ENCODE assay signal across 22 mouse cellular contexts in genomic region chr14:19803222-19803621, GRCm38 (mm10). TPM values are rescaled to one million over a fixed set of nuclear protein-coding genes. Genes with fewer than 3 reads are reported as not detected.
DNase-seq lines count a peak whose midpoint lies in the region; ATAC-seq and TF ChIP-seq lines count a peak whose summit lies in the region.
"Had no signal": no experiment of that assay in that cellular context is flagged by ENCODE, and none has a peak within 500 bp of the region (broad histone marks: within the 10 kb centered on the region; RNA-seq: fewer than 3 reads in every experiment).

No protein-coding gene starts in this region.

- TF ChIP-seq CTCF in lung, embryonic 14.5 days (IDR thresholded peaks at IDR 0.05; ENCODE audit: low read depth): no peak
- no peak for TF ChIP-seq CTCF in lung, adult 2 months (IDR thresholded peaks at IDR 0.05; ENCODE audit: insufficient read depth, low read length)

- no peak for TF ChIP-seq POLR2A in lung, adult 2 months (IDR thresholded peaks at IDR 0.05; ENCODE audit: borderline replicate concordance, extremely low read depth, low read depth, low read length)
- TF ChIP-seq POLR2A in myocyte (IDR thresholded peaks at IDR 0.05; ENCODE audit: insufficient read length, low read depth): no peak

- peak; percentile 35; the same call in 1 of the 2 replicates for ATAC-seq in lung, embryonic 14.5 days (ENCODE audit: insufficient read depth)
- ATAC-seq in common myeloid progenitor, adult 5-6 weeks (replicated peaks; ENCODE audit: low read depth, poor library complexity, severe bottlenecking): peak; percentile 52
- ATAC-seq in forebrain, embryonic 14.5 days: peak; percentile 49; the same call in 1 of the 2 replicates
- ATAC-seq in monocyte, adult 5-6 weeks (replicated peaks; ENCODE audit: insufficient number of reproducible peaks, low FRiP score, low TSS enrichment, poor library complexity, severe bottlenecking): no peak
- ATAC-seq: midbrain, embryonic 16.5 days; Patski had no signal

- H3K4me1 ChIP-seq in lung, embryonic 14.5 days (ENCODE audit: insufficient read depth): no peaks in the 10 kb centered on the region
- no peaks in the 10 kb centered on the region for H3K4me1 ChIP-seq in lung, adult 2 months (ENCODE audit: control insufficient read depth, insufficient read depth, low read length)
- H3K4me1 ChIP-seq in forebrain, embryonic 14.5 days (ENCODE audit: control insufficient read depth, insufficient read depth, low read length): no peaks in the 10 kb centered on the region
- H3K4me1 ChIP-seq: hindbrain, embryonic 13.5 days; neural tube, embryonic 13.5 days; stomach, embryonic 15.5 days had no signal

- 66% methylated on average over 4 of the region's 4 CpGs for WGBS in lung, embryonic 14.5 days
- 71% methylated on average over 4 of the region's 4 CpGs for WGBS in lung, adult 2 months
- WGBS in forebrain, embryonic 14.5 days: 47% methylated on average over 4 of the region's 4 CpGs

- H3K9me3 ChIP-seq in lung, embryonic 14.5 days (ENCODE audit: low read depth, low read length): no peaks in the 10 kb centered on the region
- H3K9me3 ChIP-seq in forebrain, embryonic 14.5 days (replicated peaks; ENCODE audit: control insufficient read depth, low read length): no peaks in the 10 kb centered on the region
- H3K9me3 ChIP-seq: hindbrain, embryonic 13.5 days; limb, embryonic 13.5 days; liver, embryonic 15.5 days; neural tube, embryonic 13.5 days; stomach, embryonic 15.5 days had no signal

- no peak overlapping the region for H3K27ac ChIP-seq in lung, embryonic 14.5 days (ENCODE audit: low read depth)
- no peak overlapping the region for H3K27ac ChIP-seq in forebrain, embryonic 14.5 days (ENCODE audit: low read depth, low read length)
- H3K27ac ChIP-seq: gastrocnemius, adult 2 months; hindbrain, embryonic 13.5 days; liver, embryonic 15.5 days; neural tube, embryonic 13.5 days; stomach, embryonic 15.5 days had no signal

- no peaks in the 10 kb centered on the region for H3K27me3 ChIP-seq in lung, embryonic 14.5 days (ENCODE audit: insufficient read depth, low read length)
- no peaks in the 10 kb centered on the region for H3K27me3 ChIP-seq in forebrain, embryonic 14.5 days (replicated peaks; ENCODE audit: control insufficient read depth, insufficient read depth, low read length)
- no peaks in the 10 kb centered on the region for H3K27me3 ChIP-seq in myocyte (ENCODE audit: control insufficient read depth, insufficient read depth, insufficient read length)
- H3K27me3 ChIP-seq: hindbrain, embryonic 13.5 days; limb, embryonic 13.5 days; liver, embryonic 15.5 days; neural tube, embryonic 13.5 days; Patski; stomach, embryonic 15.5 days had no signal

- H3K4me2 ChIP-seq in lung, embryonic 14.5 days: no peak overlapping the region
- no peak overlapping the region for H3K4me2 ChIP-seq in forebrain, embryonic 14.5 days (ENCODE audit: low read length)
- H3K4me2 ChIP-seq in myocyte (ENCODE audit: low read depth): peak overlapping the region; percentile 3
- H3K4me2 ChIP-seq: heart, embryonic 11.5 days; hindbrain, embryonic 13.5 days; limb, embryonic 13.5 days; liver, embryonic 15.5 days; neural tube, embryonic 13.5 days; stomach, embryonic 15.5 days had no signal

- H3K79me2 ChIP-seq in myocyte (ENCODE audit: control insufficient read depth, insufficient read depth): no peaks in the 10 kb centered on the region

- peaks cover 36% of the 10 kb centered on the region for H3K36me3 ChIP-seq in lung, embryonic 14.5 days (ENCODE audit: insufficient read depth)
- no peaks in the 10 kb centered on the region for H3K36me3 ChIP-seq in forebrain, embryonic 14.5 days (ENCODE audit: control insufficient read depth, insufficient read depth, low read length)
- H3K36me3 ChIP-seq in myocyte (ENCODE audit: control insufficient read depth, insufficient read depth): no peaks in the 10 kb centered on the region
- H3K36me3 ChIP-seq: stomach, embryonic 15.5 days had no signal

- H3ac ChIP-seq in myocyte (ENCODE audit: control insufficient read depth, insufficient read length): no peak overlapping the region

- no peak overlapping the region for H3K9ac ChIP-seq in lung, embryonic 14.5 days
- H3K9ac ChIP-seq in forebrain, embryonic 14.5 days (ENCODE audit: low read length): no peak overlapping the region
- H3K9ac ChIP-seq: hindbrain, embryonic 13.5 days; limb, embryonic 13.5 days; liver, embryonic 15.5 days; neural tube, embryonic 13.5 days; stomach, embryonic 15.5 days had no signal

- no peak overlapping the region for H3K4me3 ChIP-seq in lung, embryonic 14.5 days (ENCODE audit: low read depth, low read length)
- no peak overlapping the region for H3K4me3 ChIP-seq in lung, adult 2 months (replicated peaks; ENCODE audit: extremely low read depth, low read depth, low read length)
- H3K4me3 ChIP-seq in forebrain, embryonic 14.5 days (ENCODE audit: low read depth, low read length): no peak overlapping the region
- H3K4me3 ChIP-seq in myocyte: no peak overlapping the region
- H3K4me3 ChIP-seq: gastrocnemius, adult 2 months; hindbrain, embryonic 13.5 days; limb, embryonic 13.5 days; liver, embryonic 15.5 days; neural tube, embryonic 13.5 days; stomach, embryonic 15.5 days had no signal

- DNase-seq in lung, embryonic 14.5 days: no peak
- DNase-seq in lung, adult 2 months: no peak
- DNase-seq in forebrain, embryonic 14.5 days (ENCODE audit: low spot score): no peak
- DNase-seq in ovary, postnatal 36 days (ENCODE audit: low spot score): no peak
- no peak for DNase-seq in cerebellum, adult 11 months
- DNase-seq: cerebellum, adult 18-20 months; cerebellum, postnatal 36 days; gastrocnemius, adult 2 months; kidney, adult 8-10 months; right cerebral cortex, postnatal 25 days; thymus, adult 2 months had no signal

TF ChIP-seq in myocyte, 11 proteins besides CTCF, POLR2A, EP300 and RAD21:
- no peak for TF ChIP-seq USF1 (IDR thresholded peaks at IDR 0.05; ENCODE audit: low read depth)
- TF ChIP-seq TCF3 (IDR thresholded peaks at IDR 0.05; ENCODE audit: insufficient read length, low read depth): no peak
- TF ChIP-seq REST (IDR thresholded peaks at IDR 0.05; ENCODE audit: insufficient read depth, insufficient read length): no peak
- no peak for TF ChIP-seq POLR2AphosphoS2 (IDR thresholded peaks at IDR 0.05; ENCODE audit: insufficient read length, low read depth)
- no peak for TF ChIP-seq SRF (IDR thresholded peaks at IDR 0.05; ENCODE audit: control insufficient read depth, insufficient read length, low read depth)
- TF ChIP-seq TCF12 (IDR thresholded peaks at IDR 0.05; ENCODE audit: insufficient read depth, poor library complexity, severe bottlenecking): no peak
- TF ChIP-seq E2F4 (IDR thresholded peaks at IDR 0.05; ENCODE audit: insufficient read depth): no peak
- TF ChIP-seq CEBPB (IDR thresholded peaks at IDR 0.05; ENCODE audit: insufficient read depth, poor library complexity, severe bottlenecking): no peak
- no peak for TF ChIP-seq MYOG (IDR thresholded peaks at IDR 0.05; ENCODE audit: control insufficient read depth in 1 of 3, insufficient read depth in 1 of 3, insufficient read length in 2 of 3, low read depth in 2 of 3)
- no peak for TF ChIP-seq MYOD1 (IDR thresholded peaks at IDR 0.05; ENCODE audit: control insufficient read depth in 1 of 3, insufficient read length in 2 of 3, low read depth in 2 of 3)
- no peak for TF ChIP-seq MAX (IDR thresholded peaks at IDR 0.05; ENCODE audit: low read depth)

RNA-seq across cellular contexts. Expression of gene Rtraf, which starts 20.4 kb away (rescaled TPM):
- 230 TPM in 2 replicates for polyA plus RNA-seq in lung, embryonic 14.5 days (2014; fragmentation: Nextera tagmentation; extraction: Ambion mirVana)
- 18.0 TPM in 2 replicates for polyA plus RNA-seq in lung, adult 2 months (2012; rRNA removed)
- total RNA-seq in common myeloid progenitor, adult 5-6 weeks (2017): 194 and 230 TPM in 2 replicates
- 215 and 252 TPM in 2 replicates for polyA plus RNA-seq in forebrain, embryonic 14.5 days (2014; fragmentation: Nextera tagmentation; extraction: Ambion mirVana)
- polyA plus RNA-seq in myocyte (2012; fragmentation: generic; extraction: Trizol): 161 TPM
- total RNA-seq in monocyte, adult 5-6 weeks (2017): 88.9 to 123 TPM (median 101 TPM) in 3 replicates

RNA-seq across cellular contexts. Expression of gene Nid2, which starts 52.2 kb away (rescaled TPM):
- 111 and 117 TPM in 2 replicates for polyA plus RNA-seq in lung, embryonic 14.5 days (2014; fragmentation: Nextera tagmentation; extraction: Ambion mirVana)
- polyA plus RNA-seq in lung, adult 2 months (2012; rRNA removed): 10.4 and 10.7 TPM in 2 replicates
- total RNA-seq in common myeloid progenitor, adult 5-6 weeks (2017): 0.82 and 1.2 TPM in 2 replicates
- polyA plus RNA-seq in forebrain, embryonic 14.5 days (2014; fragmentation: Nextera tagmentation; extraction: Ambion mirVana): 30.9 and 37.4 TPM in 2 replicates
- polyA plus RNA-seq in myocyte (2012; fragmentation: generic; extraction: Trizol): 52.6 TPM
- 0.95 to 5.1 TPM (median 3.5 TPM) in 3 replicates for total RNA-seq in monocyte, adult 5-6 weeks (2017)
